Mouse (Mus musculus): ENCODE results near the gene Cd28. TPM values are rescaled to one million over a fixed set of nuclear protein-coding genes. Genes with fewer than 3 reads are reported as not detected.

The Cd28 gene
- 0.16 TPM in 2 replicates for polyA plus RNA-seq (2016; fragmentation: Nextera tagmentation; extraction: Ambion mirVana)

GRCm38 (mm10) chr1:60716567-60716966 lies at the start of gene Cd28:
Gene Cd28 (plus strand): TSS chr1:60716800.
- 85% methylated on average over 5 of the region's 5 CpGs for WGBS
- no peak for DNase-seq (ENCODE audit: low spot score)
- H3K27ac ChIP-seq, result no peak within 1 kb of the TSS
- H3K27me3 ChIP-seq (ENCODE audit: insufficient read depth, poor library complexity, severe bottlenecking), result no peaks in the 10 kb centered on the region
- no peaks in the 10 kb centered on the region for H3K9me3 ChIP-seq
- no peaks in the 10 kb centered on the region for H3K36me3 ChIP-seq
- H3K4me3 ChIP-seq, result no peak within 1 kb of the TSS
- no peaks in the 10 kb centered on the region for H3K4me1 ChIP-seq

- Histone ChIP-seq H3K4me1 (0 out of 2 replicates have a peak, but pooled peaks cover 3% of the 10 kb centered on the region), H3K36me3 (no peaks in the 10 kb centered on the region), H3K9me3 (no peaks in the 10 kb centered on the region), H3K4me3 (no peak overlapping the region), H3K27ac (no peak overlapping the region), H3K27me3 (ENCODE audit: insufficient read depth, poor library complexity, severe bottlenecking) (no peaks in the 10 kb centered on the region)
- 71% methylated on average over 17 of the region's 17 CpGs for WGBS
- no peak for DNase-seq (ENCODE audit: low spot score)
These were observed 48.6 kb upstream of the Cd28 start for GRCm38 (mm10) chr1:60667873-60668616.

GRCm38 (mm10) chr1:60669048-60669447 lies 47.6 kb upstream of the Cd28 start:
- no peaks in the 10 kb centered on the region for H3K36me3 ChIP-seq
- H3K9me3 ChIP-seq, result no peaks in the 10 kb centered on the region
- no peaks in the 10 kb centered on the region for H3K27me3 ChIP-seq (ENCODE audit: insufficient read depth, poor library complexity, severe bottlenecking)
- no peak for DNase-seq (ENCODE audit: low spot score)
- no peak overlapping the region for H3K4me3 ChIP-seq
- H3K27ac ChIP-seq, result no peak overlapping the region
- H3K4me1 ChIP-seq, result 0 out of 2 replicates have a peak, but pooled peaks cover 3% of the 10 kb centered on the region
- WGBS, result 70% methylated on average over 9 of the region's 9 CpGs

GRCm38 (mm10) chr1:60669664-60670063 lies 46.9 kb upstream of the Cd28 start:
- H3K4me1 ChIP-seq, result 0 out of 2 replicates have a peak, but pooled peaks cover 3% of the 10 kb centered on the region
- H3K36me3 ChIP-seq, result no peaks in the 10 kb centered on the region
- no peaks in the 10 kb centered on the region for H3K27me3 ChIP-seq (ENCODE audit: insufficient read depth, poor library complexity, severe bottlenecking)
- no peaks in the 10 kb centered on the region for H3K9me3 ChIP-seq
- WGBS, result 91% methylated on average over 2 of the region's 2 CpGs
- no peak for DNase-seq (ENCODE audit: low spot score)
- H3K4me3 ChIP-seq, result no peak overlapping the region
- H3K27ac ChIP-seq, result no peak overlapping the region

GRCm38 (mm10) chr1:60670172-60670571 lies 46.4 kb upstream of the Cd28 start:
- 87% methylated on average over 5 of the region's 5 CpGs for WGBS
- Histone ChIP-seq H3K27me3 (ENCODE audit: insufficient read depth, poor library complexity, severe bottlenecking) (no peaks in the 10 kb centered on the region), H3K4me1 (0 out of 2 replicates have a peak, but pooled peaks cover 3% of the 10 kb centered on the region), H3K27ac (no peak overlapping the region), H3K36me3 (no peaks in the 10 kb centered on the region), H3K9me3 (no peaks in the 10 kb centered on the region), H3K4me3 (no peak overlapping the region)
- DNase-seq (ENCODE audit: low spot score), result no peak

- no peak for DNase-seq (ENCODE audit: low spot score)
- H3K27ac ChIP-seq, result no peak overlapping the region
- no peaks in the 10 kb centered on the region for H3K36me3 ChIP-seq
- H3K9me3 ChIP-seq, result no peaks in the 10 kb centered on the region
- H3K4me3 ChIP-seq, result no peak overlapping the region
- no peaks in the 10 kb centered on the region for H3K4me1 ChIP-seq
- 81% methylated on average over 4 of the region's 4 CpGs for WGBS
- no peaks in the 10 kb centered on the region for H3K27me3 ChIP-seq (ENCODE audit: insufficient read depth, poor library complexity, severe bottlenecking)
These were observed 32.8 kb upstream of the Cd28 start for GRCm38 (mm10) chr1:60683766-60684165.

- no peak for DNase-seq (ENCODE audit: low spot score)
- no peaks in the 10 kb centered on the region for H3K27me3 ChIP-seq (ENCODE audit: insufficient read depth, poor library complexity, severe bottlenecking)
- no peaks in the 10 kb centered on the region for H3K9me3 ChIP-seq
- no peaks in the 10 kb centered on the region for H3K36me3 ChIP-seq
- H3K4me3 ChIP-seq, result no peak overlapping the region
- no peak overlapping the region; the same call in 1 of the 2 replicates for H3K27ac ChIP-seq
- H3K4me1 ChIP-seq, result no peaks in the 10 kb centered on the region
- WGBS, result 82% methylated on average over 3 of the region's 3 CpGs
These were observed 20.3 kb upstream of the Cd28 start for GRCm38 (mm10) chr1:60696115-60696895.

GRCm38 (mm10) chr1:60702641-60703040 lies 14.0 kb upstream of the Cd28 start:
- Histone ChIP-seq H3K4me1 (no peaks in the 10 kb centered on the region), H3K27me3 (ENCODE audit: insufficient read depth, poor library complexity, severe bottlenecking) (no peaks in the 10 kb centered on the region), H3K9me3 (no peaks in the 10 kb centered on the region), H3K4me3 (no peak overlapping the region), H3K36me3 (no peaks in the 10 kb centered on the region), H3K27ac (no peak overlapping the region)
- no peak for DNase-seq (ENCODE audit: low spot score)
- 37% methylated on average over 2 of the region's 2 CpGs for WGBS

- no peak for DNase-seq (ENCODE audit: low spot score)
- Histone ChIP-seq H3K27me3 (ENCODE audit: insufficient read depth, poor library complexity, severe bottlenecking) (no peaks in the 10 kb centered on the region), H3K9me3 (no peaks in the 10 kb centered on the region), H3K36me3 (no peaks in the 10 kb centered on the region), H3K4me3 (no peak overlapping the region), H3K4me1 (no peaks in the 10 kb centered on the region), H3K27ac (no peak overlapping the region)
- WGBS, result 87% methylated on average over 3 of the region's 3 CpGs
These were observed 3.4 kb upstream of the Cd28 start for GRCm38 (mm10) chr1:60713238-60713637.

- Histone ChIP-seq H3K4me1 (no peaks in the 10 kb centered on the region), H3K9me3 (no peaks in the 10 kb centered on the region), H3K27ac (no peak overlapping the region), H3K36me3 (no peaks in the 10 kb centered on the region), H3K4me3 (no peak overlapping the region), H3K27me3 (ENCODE audit: insufficient read depth, poor library complexity, severe bottlenecking) (no peaks in the 10 kb centered on the region)
- DNase-seq (ENCODE audit: low spot score), result no peak
- 67% methylated on average over 8 of the region's 8 CpGs for WGBS
These were observed 876 bp upstream of the Cd28 start for GRCm38 (mm10) chr1:60715651-60716196.

- Histone ChIP-seq H3K36me3 (no peaks in the 10 kb centered on the region), H3K4me3 (no peak overlapping the region), H3K27me3 (ENCODE audit: insufficient read depth, poor library complexity, severe bottlenecking) (no peaks in the 10 kb centered on the region), H3K27ac (no peak overlapping the region), H3K4me1 (no peaks in the 10 kb centered on the region), H3K9me3 (no peaks in the 10 kb centered on the region)
- DNase-seq (ENCODE audit: low spot score), result no peak
- WGBS, result 79% methylated on average over 4 of the region's 4 CpGs
These were observed 2.0 kb downstream of the Cd28 start for GRCm38 (mm10) chr1:60718580-60718979.

- Histone ChIP-seq H3K36me3 (no peaks in the 10 kb centered on the region), H3K27me3 (ENCODE audit: insufficient read depth, poor library complexity, severe bottlenecking) (no peaks in the 10 kb centered on the region), H3K27ac (no peak overlapping the region), H3K9me3 (no peaks in the 10 kb centered on the region), H3K4me1 (no peaks in the 10 kb centered on the region), H3K4me3 (no peak overlapping the region)
- no peak for DNase-seq (ENCODE audit: low spot score)
- 90% methylated on average over 3 of the region's 3 CpGs for WGBS
These were observed 7.0 kb downstream of the Cd28 start for GRCm38 (mm10) chr1:60723555-60723954.

GRCm38 (mm10) chr1:60731940-60732339 lies 15.3 kb downstream of the Cd28 start:
- Histone ChIP-seq H3K27ac (peak overlapping the region; percentile 52), H3K36me3 (no peaks in the 10 kb centered on the region), H3K4me3 (no peak overlapping the region), H3K27me3 (ENCODE audit: insufficient read depth, poor library complexity, severe bottlenecking) (no peaks in the 10 kb centered on the region), H3K9me3 (no peaks in the 10 kb centered on the region), H3K4me1 (peaks cover 8% of the 10 kb centered on the region; the same call in 1 of the 2 replicates)
- DNase-seq (ENCODE audit: low spot score), result no peak
- 53% methylated on average over 2 of the region's 2 CpGs for WGBS

Data from heart, embryonic 10.5 days (tissue).